Mouse (Mus musculus) erythroid progenitor cell, adult 5-6 weeks (primary cell): ENCODE results near the gene Mgrn1. TPM values are rescaled to one million over a fixed set of nuclear protein-coding genes. Genes with fewer than 3 reads are reported as not detected.

Experiments used
- ATAC-seq: replicated peaks from 2 replicates; pipeline ENCODE4 v1.8.0; 2016; ENCODE audit warnings: moderate number of reproducible peaks, mild to moderate bottlenecking, moderate TSS enrichment, inconsistent platforms; ENCODE audit not compliant: poor library complexity, low FRiP score, severe bottlenecking
- total RNA-seq, 2 experiments: library from RNA; stranded (forward) in 1 of 2; stranded (reverse) in 1 of 2; fragments of 150-400 nt in 1 of 2; fragments of 186-747, 209-891 nt in 1 of 2; gene quantifications; 2 replicates each; pipeline versions ENCODE4 v1.2.3 to v1.2.4; 2015 to 2017; ENCODE audit warnings: low replicate concordance in 2 of 2

Gene Mgrn1
- total RNA-seq, 2 experiments from 2014 or later: 0.38 to 10.5 TPM

- ATAC-seq: no peak
Measured at GRCm38 (mm10) chr16:4937351-4938190, 51.5 kb downstream of the Mgrn1 start.

- no peak for ATAC-seq
Measured at GRCm38 (mm10) chr16:4938461-4938860, 52.4 kb downstream of the Mgrn1 start, which contains the start of gene Nudt16l1. Gene Nudt16l1, plus strand, starts transcription at chr16:4938761.

GRCm38 (mm10) chr16:4938989-4939388, 52.9 kb downstream of the Mgrn1 start:
- peak; percentile 90 for ATAC-seq

GRCm38 (mm10) chr16:4939412-4939811, 53.4 kb downstream of the Mgrn1 start:
- peak; percentile 55 for ATAC-seq

GRCm38 (mm10) chr16:4940311-4940850, 54.3 kb downstream of the Mgrn1 start:
- ATAC-seq: no peak

- no peak for ATAC-seq
Measured at GRCm38 (mm10) chr16:4941016-4941415, 55.0 kb downstream of the Mgrn1 start.

GRCm38 (mm10) chr16:4942868-4943267, 56.8 kb downstream of the Mgrn1 start:
- no peak for ATAC-seq

- no peak for ATAC-seq
Measured at GRCm38 (mm10) chr16:4943431-4943830, 57.4 kb downstream of the Mgrn1 start.

GRCm38 (mm10) chr16:4945415-4945814, 59.4 kb downstream of the Mgrn1 start:
- ATAC-seq: no peak

- ATAC-seq: no peak
Measured at GRCm38 (mm10) chr16:4946155-4946554, 60.1 kb downstream of the Mgrn1 start.

GRCm38 (mm10) chr16:4947378-4947777, 61.3 kb downstream of the Mgrn1 start:
- ATAC-seq: no peak

- ATAC-seq: no peak
Measured at GRCm38 (mm10) chr16:4956609-4957008, 70.6 kb downstream of the Mgrn1 start.

- ATAC-seq: no peak
Measured at GRCm38 (mm10) chr16:4957446-4957845, 71.4 kb downstream of the Mgrn1 start.

- ATAC-seq: no peak
Measured at GRCm38 (mm10) chr16:4960260-4960659, 74.2 kb downstream of the Mgrn1 start.

- ATAC-seq: no peak
Measured at GRCm38 (mm10) chr16:4963346-4963745, 77.3 kb downstream of the Mgrn1 start.

- peak; percentile 95 for ATAC-seq
Measured at GRCm38 (mm10) chr16:4963797-4964709, 78.0 kb downstream of the Mgrn1 start, which contains the start of gene Anks3. Gene Anks3, minus strand, starts transcription at chr16:4964205.

- peak; percentile 17 for ATAC-seq
Measured at GRCm38 (mm10) chr16:4964731-4965391, 78.8 kb downstream of the Mgrn1 start.

GRCm38 (mm10) chr16:4965392-4966129, 79.5 kb downstream of the Mgrn1 start:
- ATAC-seq: no peak

- no peak for ATAC-seq
Measured at GRCm38 (mm10) chr16:4968426-4968825, 82.4 kb downstream of the Mgrn1 start.
